Mouse (Mus musculus) heart, postnatal 0 days (tissue): Measurements from ENCODE around the gene Hmcn2. TPM values are rescaled to one million over a fixed set of nuclear protein-coding genes. Genes with fewer than 3 reads are reported as not detected.
A peak's percentile ranks its signal among the peaks of the same experiment; 100 is the strongest.

Experiments used
- ATAC-seq: fragments of 200-750 bp; cut with Nextera tagmentation; 2 replicates; pipeline ENCODE4 v1.8.0; 2017; ENCODE audit warnings: low read depth, moderate number of reproducible peaks, moderate library complexity; ENCODE audit not compliant: insufficient read depth
- DNase-seq: peaks from one replicate; pipeline ENCODE4 v3.0.0-alpha.2; 2016; ENCODE audit warnings: low spot score
- H3K27ac ChIP-seq: fragments of 300-500 bp; sonication (generic); 2 replicates; pipeline ENCODE4 v1.5.1; 2014; ENCODE audit warnings: low read depth, mild to moderate bottlenecking
- H3K27me3 ChIP-seq: fragments of 300-500 bp; sonication (generic); 2 replicates; pipeline ENCODE4 v1.6.1; 2014; ENCODE audit warnings: low read length, mixed read lengths; ENCODE audit not compliant: control insufficient read depth, insufficient read depth
- H3K36me3 ChIP-seq: fragments of 300-500 bp; sonication (generic); replicated peaks from 2 replicates; pipeline ENCODE4 v1.6.1; 2014; ENCODE audit warnings: low read length, mixed read lengths; ENCODE audit not compliant: control insufficient read depth, insufficient read depth
- H3K4me1 ChIP-seq: fragments of 300-500 bp; sonication (generic); 2 replicates; pipeline ENCODE4 v1.6.1; 2014; ENCODE audit warnings: antibody characterized with exemption; ENCODE audit not compliant: control insufficient read depth, insufficient read depth
- H3K4me2 ChIP-seq: fragments of 300-500 bp; sonication (generic); 2 replicates; pipeline ENCODE4 v1.6.1; 2014; ENCODE audit warnings: low read depth, mild to moderate bottlenecking, low read length, moderate library complexity
- H3K4me3 ChIP-seq: fragments of 300-500 bp; sonication (generic); 2 replicates; pipeline ENCODE4 v1.5.1; 2014; ENCODE audit warnings: low read depth, low read length
- H3K9ac ChIP-seq: fragments of 300-500 bp; sonication (generic); replicated peaks from 2 replicates; pipeline ENCODE4 v1.6.1; 2014; ENCODE audit warnings: low read depth, low read length, mixed read lengths
- H3K9me3 ChIP-seq: fragments of 300-500 bp; sonication (generic); replicated peaks from 2 replicates; pipeline ENCODE4 v1.6.1; 2016; ENCODE audit warnings: low read length; ENCODE audit not compliant: control insufficient read depth
- CTCF ChIP-seq: IDR thresholded peaks from 2 replicates; pipeline ENCODE4 v1.5.1; 2016; ENCODE audit warnings: antibody characterized with exemption, control low read depth, low read depth
- EP300 ChIP-seq: IDR thresholded peaks from 2 replicates; pipeline ENCODE4 v1.6.1; 2016; ENCODE audit warnings: antibody characterized with exemption, low read depth
- WGBS: fragments of 180-500 bp; shearing (Covaris S2); extraction: QIAGEN DNeasy Blood & Tissue Kit; methylation state at CpG from one replicate; pipeline ENCODE4 v1.1.7; 2014; 5-methylcytosine and 5-hydroxymethylcytosine counted together
- polyA plus RNA-seq: library from polyadenylated mRNA; unstranded; fragments of >200 nt; fragmentation: Nextera tagmentation; extraction: Ambion mirVana; gene quantifications from 2 replicates; pipeline ENCODE4 v1.2.1, GENCODE M21; 2015
- total RNA-seq: library from RNA; depleted of rRNA; stranded (reverse); fragments of >200 nt; gene quantifications from 2 replicates; pipeline ENCODE4 v1.2.3, GENCODE M21; 2014; ENCODE audit warnings: low replicate concordance

The Hmcn2 gene
- total and polyA plus RNA-seq, 2 experiments from 2014 or later, result 0.67 to 3.1 TPM

GRCm38 (mm10) chr2:31305684-31306083 is 8.5 kb upstream of the Hmcn2 start:
- Histone ChIP-seq H3K4me2 (no peak overlapping the region), H3K36me3 (no peaks in the 10 kb centered on the region), H3K9ac (no peak overlapping the region), H3K27ac (no peak overlapping the region), H3K4me3 (no peak overlapping the region), H3K4me1 (no peaks in the 10 kb centered on the region), H3K27me3 (no peaks in the 10 kb centered on the region), H3K9me3 (no peaks in the 10 kb centered on the region)
- DNase-seq (no peak), ATAC-seq (no peak)
- TF ChIP-seq CTCF (peak; percentile 42), EP300 (no peak)
- 39% methylated on average over 4 of the region's 4 CpGs for WGBS

- Histone ChIP-seq H3K9ac (no peak overlapping the region), H3K36me3 (no peaks in the 10 kb centered on the region), H3K4me2 (no peak overlapping the region), H3K9me3 (no peaks in the 10 kb centered on the region), H3K4me3 (no peak overlapping the region), H3K27ac (no peak overlapping the region), H3K4me1 (no peaks in the 10 kb centered on the region), H3K27me3 (peaks cover 12% of the 10 kb centered on the region)
- 53% methylated on average over 4 of the region's 4 CpGs for WGBS
- no peak for TF ChIP-seq CTCF
- TF ChIP-seq EP300, result no peak
- DNase-seq, result no peak
- ATAC-seq, result no peak
Measured at GRCm38 (mm10) chr2:31308257-31308656, 6.0 kb upstream of the Hmcn2 start.

GRCm38 (mm10) chr2:31309549-31309948 is 4.7 kb upstream of the Hmcn2 start:
- Histone ChIP-seq H3K27me3 (peaks cover 25% of the 10 kb centered on the region), H3K9ac (no peak overlapping the region), H3K36me3 (no peaks in the 10 kb centered on the region), H3K9me3 (no peaks in the 10 kb centered on the region), H3K27ac (no peak overlapping the region), H3K4me2 (no peak overlapping the region), H3K4me1 (no peaks in the 10 kb centered on the region), H3K4me3 (no peak overlapping the region)
- TF ChIP-seq EP300, result no peak
- no peak for TF ChIP-seq CTCF
- ATAC-seq (no peak), DNase-seq (no peak)
- 67% methylated on average over 15 of the region's 15 CpGs for WGBS

- H3K9me3 ChIP-seq, result no peaks in the 10 kb centered on the region
- no peak overlapping the region for H3K4me3 ChIP-seq
- TF ChIP-seq CTCF (no peak), EP300 (no peak)
- no peaks in the 10 kb centered on the region for H3K36me3 ChIP-seq
- peaks cover 38% of the 10 kb centered on the region for H3K27me3 ChIP-seq
- no peak overlapping the region for H3K27ac ChIP-seq
- H3K4me1 ChIP-seq, result no peaks in the 10 kb centered on the region
- DNase-seq (peak; percentile 69), ATAC-seq (peak; percentile 88)
- no peak overlapping the region for H3K4me2 ChIP-seq
- H3K9ac ChIP-seq, result no peak overlapping the region
- WGBS, result 13% methylated on average over 2 of the region's 2 CpGs
Measured at GRCm38 (mm10) chr2:31318162-31318561, 3.9 kb downstream of the Hmcn2 start.

- ATAC-seq (no peak), DNase-seq (no peak)
- no peak overlapping the region for H3K4me2 ChIP-seq
- H3K4me3 ChIP-seq, result no peak overlapping the region
- H3K9me3 ChIP-seq, result no peaks in the 10 kb centered on the region
- H3K9ac ChIP-seq, result no peak overlapping the region
- no peaks in the 10 kb centered on the region for H3K36me3 ChIP-seq
- TF ChIP-seq EP300 (no peak), CTCF (no peak)
- peaks cover 28% of the 10 kb centered on the region for H3K27me3 ChIP-seq
- H3K27ac ChIP-seq, result no peak overlapping the region
- WGBS, result 71% methylated on average over 2 of the region's 2 CpGs
- no peaks in the 10 kb centered on the region for H3K4me1 ChIP-seq
Measured at GRCm38 (mm10) chr2:31319200-31319599, 5.0 kb downstream of the Hmcn2 start.

GRCm38 (mm10) chr2:31327186-31327585 is 13.0 kb downstream of the Hmcn2 start:
- Histone ChIP-seq H3K9me3 (no peaks in the 10 kb centered on the region), H3K4me1 (0 out of 2 replicates have a peak, but pooled peaks cover 4% of the 10 kb centered on the region), H3K9ac (no peak overlapping the region), H3K4me2 (no peak overlapping the region), H3K36me3 (no peaks in the 10 kb centered on the region), H3K4me3 (no peak overlapping the region), H3K27me3 (no peaks in the 10 kb centered on the region), H3K27ac (no peak overlapping the region)
- DNase-seq, result no peak
- 70% methylated on average over 10 of the region's 10 CpGs for WGBS
- ATAC-seq, result no peak
- TF ChIP-seq EP300 (no peak), CTCF (no peak)
